Mouse (Mus musculus) urinary bladder, postnatal 36 days (tissue): ENCODE results near the gene Pcnx3.
A peak's percentile ranks its signal among the peaks of the same experiment; 100 is the strongest.

Experiments
- DNase-seq, 2 experiments: peaks; one replicate each; pipeline ENCODE4 v3.0.0; 2022; ENCODE audit warnings: low spot score in 2 of 2, mixed read lengths in 1 of 2

Gene Pcnx3

DNA sequence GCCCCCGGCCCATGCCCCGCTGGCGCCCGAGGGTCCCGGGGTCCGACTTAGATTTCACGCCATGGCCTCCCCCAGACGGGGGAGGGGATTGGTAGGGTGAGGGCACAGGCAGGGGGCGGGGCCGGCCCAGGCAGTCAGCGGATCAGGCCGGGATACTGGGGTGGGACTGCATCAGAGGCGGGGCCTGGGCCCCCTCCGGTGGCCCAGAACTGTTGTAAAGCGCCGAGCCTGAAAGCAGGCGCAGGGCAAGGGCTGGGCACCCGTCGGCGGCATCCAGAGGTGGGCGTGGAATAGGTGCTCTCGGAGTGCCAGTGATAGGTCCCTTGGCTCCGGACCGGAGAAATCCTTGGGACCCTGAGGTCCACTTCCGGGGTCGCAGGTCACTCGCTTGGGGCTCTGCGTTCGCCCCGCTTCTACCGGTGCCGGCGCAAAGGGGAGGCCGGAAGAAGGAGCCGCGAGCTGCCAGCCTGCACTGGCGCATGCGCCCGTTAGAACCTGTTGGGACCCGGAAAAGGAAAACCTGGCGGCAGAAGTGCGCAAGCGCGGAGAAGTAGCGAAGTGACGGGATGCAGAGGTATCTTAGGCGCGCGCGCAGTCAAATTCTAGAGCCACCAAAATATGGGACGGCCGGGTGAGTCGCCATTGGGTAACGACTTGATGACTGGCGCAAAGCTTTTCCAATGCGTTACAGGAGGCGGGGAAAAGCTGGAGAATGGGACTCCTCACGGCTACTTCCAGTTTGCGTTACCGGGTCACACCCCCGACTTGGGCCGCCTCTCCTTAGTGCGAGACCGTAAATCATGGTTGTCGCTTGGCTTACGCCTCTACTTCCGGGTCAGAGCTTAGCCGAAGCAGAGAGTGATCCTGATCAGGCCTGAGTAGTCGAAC, at the start of gene Pcnx3, which contains the start of gene Map3k11:
TSS of gene Pcnx3 (minus strand) at position 709 of the 888 bp plus-strand sequence.
TSS of gene Map3k11 (plus strand) at position 543 of the 888 bp plus-strand sequence.
- DNase-seq = peak; percentile 92 to 97

GRCm38 (mm10) chr19:5734325-5734724, 45.6 kb upstream of the Pcnx3 start:
- no peak for DNase-seq

- peak; percentile 91 to 94 for DNase-seq
Observed at GRCm38 (mm10) chr19:5731264-5731978, 42.7 kb upstream of the Pcnx3 start.

- no peak for DNase-seq
Observed at GRCm38 (mm10) chr19:5730314-5731186, 41.8 kb upstream of the Pcnx3 start.

DNA sequence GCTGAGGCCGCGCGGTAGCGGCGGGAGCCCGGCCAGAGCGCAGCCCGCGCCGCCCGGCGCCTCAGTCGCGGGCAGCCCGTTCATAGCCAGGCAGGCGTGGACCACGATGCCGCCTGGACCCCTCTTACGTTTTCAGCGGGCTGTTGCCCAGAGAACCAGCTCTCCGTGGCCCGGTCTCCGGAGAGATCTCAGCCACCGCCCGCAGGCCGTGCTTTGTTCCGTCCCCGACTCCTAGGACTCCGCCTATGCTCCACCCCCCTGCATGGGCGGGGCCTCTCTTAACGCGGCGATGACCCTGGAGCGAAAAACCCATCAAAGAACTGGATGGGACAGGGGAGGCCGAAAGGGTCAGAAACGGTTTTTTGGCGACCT, 40.7 kb upstream of the Pcnx3 start, which contains the start of gene Fam89b:
TSS of gene Fam89b (minus strand) at position 210 of the 372 bp plus-strand sequence.
- peak; percentile 88 to 91 for DNase-seq

DNA sequence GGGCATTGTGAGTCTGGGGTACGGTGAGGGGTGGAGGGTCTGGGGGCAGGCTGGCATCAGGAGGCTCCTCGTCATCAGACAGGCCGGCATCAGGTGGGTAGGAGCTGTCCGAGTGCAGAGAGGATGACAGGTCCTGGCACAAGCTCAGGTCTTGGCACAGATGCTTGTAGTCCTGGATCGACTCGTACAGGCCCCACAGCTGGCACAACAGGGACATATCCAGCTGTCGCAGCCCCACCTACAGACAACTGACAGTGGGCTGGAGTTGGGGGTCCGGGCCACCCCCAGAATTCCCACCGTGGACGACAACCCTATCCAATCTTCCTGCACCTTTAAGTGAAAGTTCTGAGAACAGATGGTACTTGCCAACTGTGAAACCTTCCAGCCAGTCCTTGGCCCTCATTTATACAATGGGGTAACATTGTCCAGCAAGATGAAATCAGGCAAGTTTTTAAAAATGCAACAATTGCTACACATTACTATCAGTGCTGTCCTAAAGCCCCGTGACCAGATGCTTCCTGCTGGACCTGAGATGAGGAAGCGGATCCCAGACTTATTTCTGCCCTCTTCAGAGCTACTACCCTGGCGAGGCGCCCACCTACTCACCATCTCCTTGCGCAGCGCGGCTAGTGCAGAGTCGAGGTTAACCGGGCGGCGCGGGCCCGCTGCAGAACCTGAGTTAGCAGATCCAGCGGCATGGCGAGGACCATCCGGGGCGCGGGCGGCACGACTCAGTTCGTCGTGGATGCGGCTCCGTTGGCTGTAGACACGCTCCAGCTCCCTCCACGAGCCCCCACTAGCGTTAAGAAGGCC, 40.1 kb upstream of the Pcnx3 start:
- peak in 1 of 2 experiments; percentile 38 for DNase-seq

- peak; percentile 81 to 88 for DNase-seq
Observed at GRCm38 (mm10) chr19:5727701-5728100, 39.0 kb upstream of the Pcnx3 start.

DNA sequence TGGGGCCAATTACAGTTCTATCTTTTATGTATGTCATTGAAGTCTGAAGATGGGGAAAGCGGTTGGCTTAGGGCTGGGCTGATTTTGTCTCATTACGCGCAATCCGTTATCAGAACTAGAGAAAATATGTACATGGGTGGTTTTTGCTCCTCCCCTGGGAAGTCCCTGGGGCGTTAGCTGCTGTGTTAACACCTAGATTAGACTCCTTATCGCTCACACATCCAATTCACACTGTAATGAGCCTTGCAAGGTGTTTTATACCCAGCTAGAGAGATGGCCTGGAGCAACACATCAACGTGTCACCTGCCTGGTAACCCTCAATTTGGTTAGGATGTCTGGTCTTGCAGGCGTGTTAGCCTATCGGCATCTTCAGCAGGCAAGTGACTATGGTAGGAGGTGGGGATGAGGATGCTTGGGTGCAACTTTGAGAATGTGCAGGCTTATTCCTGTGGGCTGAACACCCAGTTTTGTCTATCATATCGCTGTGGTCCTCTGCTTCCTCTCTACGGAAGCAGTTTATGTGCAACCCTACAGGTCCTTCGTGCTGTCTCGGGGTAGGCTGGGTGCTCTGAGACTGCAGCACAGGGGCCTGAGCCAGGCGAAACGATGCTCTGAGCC, 38.4 kb upstream of the Pcnx3 start:
- no peak for DNase-seq

DNA sequence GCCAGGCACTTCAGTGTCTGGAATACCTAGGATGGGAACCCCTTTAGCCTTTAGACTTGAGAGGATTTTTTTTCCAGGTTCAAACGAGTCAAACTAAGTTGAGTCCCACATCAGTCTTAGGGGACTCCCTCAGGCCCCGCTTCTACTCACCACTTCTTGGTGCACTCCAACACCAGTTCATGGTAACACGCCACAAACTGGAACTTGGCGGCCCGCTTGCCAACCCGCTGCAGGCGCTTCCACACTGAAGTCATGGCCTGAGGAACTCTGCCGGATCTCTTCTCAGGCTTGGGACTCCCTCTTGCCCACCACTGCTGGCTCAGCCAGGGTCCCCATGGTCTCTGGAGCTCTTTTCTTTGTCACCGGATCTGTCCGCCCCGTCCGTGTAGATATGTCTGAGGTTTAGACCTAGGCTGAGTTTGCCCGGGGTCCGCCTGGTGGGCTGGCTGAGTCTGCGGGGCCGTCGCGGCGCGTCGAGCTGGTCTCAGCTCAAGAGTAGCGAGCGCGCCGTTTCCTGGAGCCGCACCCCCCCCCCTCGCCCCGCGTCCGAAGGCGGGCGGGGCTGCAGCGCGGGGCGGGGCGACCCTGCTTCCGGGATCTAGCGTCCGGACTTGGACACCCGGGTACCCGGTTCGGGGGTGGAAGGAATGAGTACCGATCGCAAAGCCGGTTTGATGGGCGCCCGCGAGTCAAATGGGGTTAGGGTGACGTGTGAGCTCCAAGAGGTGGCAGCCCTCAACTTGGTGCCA, 37.2 kb upstream of the Pcnx3 start, which contains the start of gene Ehbp1l1:
TSS of gene Ehbp1l1 (minus strand) at position 551 of the 749 bp plus-strand sequence.
- peak; percentile 62 to 73 for DNase-seq

GRCm38 (mm10) chr19:5725029-5725707, 36.5 kb upstream of the Pcnx3 start:
- DNase-seq = peak; percentile 18 to 52

DNA sequence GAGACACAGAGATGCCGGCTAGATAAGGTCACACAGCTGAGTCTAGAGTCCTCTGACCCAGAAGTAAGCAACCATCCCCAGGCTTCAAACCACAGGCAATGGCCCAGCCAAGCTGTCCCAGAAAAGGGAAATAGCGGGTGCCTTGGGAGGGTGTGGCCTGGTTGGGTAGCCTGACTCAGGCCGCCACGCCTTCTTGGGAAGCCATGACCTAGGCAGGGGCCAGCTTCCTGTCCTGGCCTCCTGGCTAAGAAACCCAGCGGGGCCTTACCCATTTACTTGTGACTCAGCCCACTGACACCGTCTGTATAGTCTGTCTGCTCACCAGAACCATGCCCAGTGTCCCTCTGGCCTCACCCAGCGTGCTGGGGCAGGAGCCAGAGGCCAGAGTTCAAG, 35.8 kb upstream of the Pcnx3 start:
- peak; percentile 71 to 85 for DNase-seq

- no peak for DNase-seq
Observed at GRCm38 (mm10) chr19:5723934-5724548, 35.3 kb upstream of the Pcnx3 start.

GRCm38 (mm10) chr19:5722848-5723425, 34.2 kb upstream of the Pcnx3 start:
- DNase-seq = no peak

GRCm38 (mm10) chr19:5721233-5721632, 32.5 kb upstream of the Pcnx3 start:
- DNase-seq = no peak

DNA sequence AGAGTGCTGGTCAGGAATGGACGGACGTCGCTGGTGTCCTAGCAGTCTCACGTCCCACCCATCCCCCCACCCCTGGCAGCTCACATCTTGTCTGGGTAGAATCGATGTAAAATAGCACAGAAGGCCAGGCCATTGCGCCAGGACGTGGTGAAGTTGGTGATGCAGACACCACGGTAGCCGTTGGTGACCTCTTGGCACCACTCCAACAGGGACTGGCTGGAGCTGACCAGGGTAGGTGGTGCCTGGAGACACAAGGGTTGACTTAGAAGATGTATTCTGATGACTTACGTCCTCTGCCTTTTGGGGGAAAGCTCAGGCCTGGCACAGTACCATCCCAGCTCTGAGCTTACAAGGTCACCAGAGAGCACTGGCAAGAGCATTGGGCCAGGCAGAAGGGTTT, 28.2 kb upstream of the Pcnx3 start:
- DNase-seq = no peak

GRCm38 (mm10) chr19:5715793-5716688, 27.3 kb upstream of the Pcnx3 start:
- no peak for DNase-seq

DNA sequence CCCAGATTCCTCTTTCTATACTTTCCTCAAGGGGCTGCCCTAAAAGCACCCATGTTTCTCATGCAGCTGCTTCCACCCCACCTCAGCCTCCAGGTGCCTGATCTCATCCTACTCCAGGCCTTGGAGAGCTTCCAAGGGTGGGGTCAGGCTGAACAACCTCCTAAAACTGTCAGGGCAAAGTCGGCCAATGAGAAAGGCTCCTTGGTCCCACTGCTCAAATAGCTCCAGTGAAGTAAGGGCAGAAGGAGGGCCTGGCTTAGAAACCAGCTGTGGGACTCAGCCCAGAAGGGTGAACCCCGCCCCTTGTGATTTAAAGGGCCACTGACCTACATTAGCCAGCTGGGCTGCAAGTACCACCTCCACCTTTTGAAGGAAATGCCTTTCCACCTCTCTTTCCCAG, 25.0 kb upstream of the Pcnx3 start:
- DNase-seq = peak; percentile 45 to 79
